Mouse (Mus musculus) urinary bladder, adult 2 months (tissue): ENCODE measurements around the gene Cxadr. TPM values are rescaled to one million over a fixed set of nuclear protein-coding genes. Genes with fewer than 3 reads are reported as not detected.
"Not testable (repeated sequence)": the region's sequence is repeated elsewhere in the genome, so short reads cannot be mapped to it uniquely, and the experiment has no call there.

Experiments used
- DNase-seq: peaks from one replicate; pipeline ENCODE4 v3.0.0; 2022; ENCODE audit warnings: low spot score
- polyA plus RNA-seq: library from polyadenylated mRNA; depleted of rRNA; stranded (reverse); fragments of >200 nt; gene quantifications from 2 replicates; pipeline ENCODE4 v1.2.3, GENCODE M21; 2012; rRNA removed

Cxadr gene
- polyA plus RNA-seq, 1 experiment = 9.0 TPM

- not testable (repeated sequence) for DNase-seq
These were observed 63.3 kb downstream of the Cxadr start for GRCm38 (mm10) chr16:78364554-78364953.

DNA sequence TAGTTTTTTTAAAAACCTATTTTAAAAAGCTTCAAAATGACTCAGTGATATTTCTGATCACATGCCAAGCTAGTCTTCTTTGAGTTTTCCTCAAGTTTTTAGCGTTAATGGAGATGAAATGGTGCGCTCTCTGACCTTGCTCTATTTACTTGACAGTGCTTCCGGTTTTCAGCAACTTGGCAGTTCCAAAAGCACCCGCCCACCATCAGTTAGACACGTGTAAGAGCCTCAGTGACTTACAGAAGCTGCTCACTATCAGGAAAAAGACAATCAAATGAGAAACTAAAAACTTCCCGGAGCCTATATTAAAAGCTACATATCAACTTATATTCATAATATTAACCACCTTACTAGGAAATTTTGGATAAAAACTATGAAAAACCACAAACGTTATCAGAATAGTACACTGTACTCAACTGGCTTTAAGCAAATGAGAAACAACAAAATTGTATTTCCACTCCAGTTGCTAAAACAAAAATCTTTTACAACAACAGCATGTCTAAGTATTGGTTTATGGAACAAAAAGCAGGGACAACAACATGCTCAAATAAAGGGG lies 70.3 kb downstream of the Cxadr start:
- DNase-seq = no peak

DNA sequence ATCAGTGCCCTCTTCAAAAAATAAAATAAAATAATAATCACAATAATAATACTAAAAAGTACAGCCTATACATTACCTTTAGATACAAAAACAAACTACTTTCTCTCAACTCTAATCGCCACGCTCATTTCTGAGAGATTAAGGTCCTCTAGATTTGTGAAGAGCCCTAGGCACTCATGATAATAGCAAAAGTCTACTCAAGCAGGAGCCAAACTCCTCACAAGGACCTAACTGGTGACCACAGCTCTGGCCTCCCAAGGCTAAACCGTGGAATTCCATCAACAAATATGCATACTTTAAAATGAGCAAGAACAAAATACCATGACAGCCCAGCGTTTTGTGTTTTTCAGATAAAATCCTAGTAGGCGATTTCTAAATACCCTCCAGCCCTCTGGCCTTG lies 71.5 kb downstream of the Cxadr start:
- no peak for DNase-seq

DNA sequence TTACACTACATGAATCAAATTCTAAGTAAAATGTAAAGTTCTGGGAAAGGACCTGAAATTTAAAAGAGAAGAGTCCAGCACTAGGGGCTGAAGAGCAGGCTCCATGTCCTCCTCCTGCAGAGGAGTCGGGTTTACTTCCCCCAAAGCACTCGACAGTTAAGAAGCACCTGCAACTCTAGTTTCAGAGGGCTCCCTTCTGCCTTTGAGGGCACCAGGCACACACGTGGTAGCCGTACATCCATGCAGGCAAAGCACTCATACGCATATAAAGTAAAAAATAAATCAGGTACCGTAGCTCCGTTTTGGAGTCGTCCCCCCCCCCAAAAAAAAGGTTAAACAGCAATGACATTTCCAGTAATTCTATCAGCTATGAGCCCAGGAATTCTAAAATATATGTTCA lies 72.5 kb downstream of the Cxadr start:
- DNase-seq = no peak

DNA sequence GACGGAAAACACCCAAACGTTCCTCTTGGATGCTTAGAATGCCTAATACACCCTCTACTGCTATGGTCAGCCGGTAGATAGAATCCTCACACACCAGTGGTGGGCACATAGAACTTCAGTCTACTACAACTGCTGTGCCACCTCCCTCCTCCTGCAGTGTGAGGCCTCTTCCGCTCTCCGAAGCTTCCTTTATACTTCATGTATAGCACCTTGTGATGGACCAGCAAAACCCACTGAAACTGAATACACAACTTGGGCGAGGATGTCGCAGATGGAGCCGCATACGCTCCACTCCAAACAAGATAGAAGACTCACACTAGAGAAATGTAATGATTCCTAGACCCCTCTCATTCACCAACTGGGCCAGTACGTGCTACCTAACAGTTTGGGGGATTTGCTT lies 73.9 kb downstream of the Cxadr start:
- DNase-seq = no peak

DNA sequence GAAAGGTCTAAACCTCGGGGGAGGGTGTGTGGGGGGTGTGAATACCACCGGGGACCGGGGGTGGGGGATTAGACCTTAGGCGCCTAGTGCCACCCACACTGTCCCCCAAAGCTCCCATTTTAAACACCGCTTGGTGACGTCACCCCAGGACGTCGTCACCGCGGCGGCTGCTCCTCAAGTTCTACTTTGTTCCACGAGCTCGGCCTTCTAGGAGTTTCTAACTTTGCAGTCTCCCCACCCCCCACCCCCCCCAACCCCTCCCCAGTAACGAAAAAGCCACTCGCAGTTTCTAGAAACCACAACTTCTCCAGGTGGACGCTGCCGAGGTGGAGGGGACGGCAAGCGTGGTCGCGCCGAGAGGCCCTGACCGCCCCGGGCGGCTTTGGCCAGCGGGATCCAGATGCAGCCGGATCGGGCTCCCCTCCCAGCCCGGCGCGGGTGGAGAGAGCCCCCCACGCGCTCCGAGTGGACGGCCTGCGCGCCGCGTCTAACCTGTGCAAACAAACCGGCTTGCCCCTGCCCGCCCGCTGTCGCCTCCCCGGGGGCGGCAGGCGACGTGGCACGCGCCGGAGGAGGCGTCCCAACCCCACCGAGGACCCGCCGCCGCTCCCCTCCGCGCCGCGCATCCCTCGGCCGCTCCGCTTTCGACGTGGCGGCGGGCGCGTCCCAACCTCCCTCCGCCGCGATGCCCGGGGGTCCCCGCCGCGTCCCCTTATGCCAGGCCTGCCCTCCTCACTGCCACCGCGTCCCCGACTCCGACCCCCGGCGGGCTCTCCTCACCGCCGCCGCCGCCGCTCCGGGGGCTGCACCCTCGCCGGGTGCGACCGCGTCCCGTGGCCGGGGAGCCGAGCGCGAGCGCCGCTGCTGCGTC lies 74.8 kb downstream of the Cxadr start:
- peak; percentile 54 for DNase-seq

DNA sequence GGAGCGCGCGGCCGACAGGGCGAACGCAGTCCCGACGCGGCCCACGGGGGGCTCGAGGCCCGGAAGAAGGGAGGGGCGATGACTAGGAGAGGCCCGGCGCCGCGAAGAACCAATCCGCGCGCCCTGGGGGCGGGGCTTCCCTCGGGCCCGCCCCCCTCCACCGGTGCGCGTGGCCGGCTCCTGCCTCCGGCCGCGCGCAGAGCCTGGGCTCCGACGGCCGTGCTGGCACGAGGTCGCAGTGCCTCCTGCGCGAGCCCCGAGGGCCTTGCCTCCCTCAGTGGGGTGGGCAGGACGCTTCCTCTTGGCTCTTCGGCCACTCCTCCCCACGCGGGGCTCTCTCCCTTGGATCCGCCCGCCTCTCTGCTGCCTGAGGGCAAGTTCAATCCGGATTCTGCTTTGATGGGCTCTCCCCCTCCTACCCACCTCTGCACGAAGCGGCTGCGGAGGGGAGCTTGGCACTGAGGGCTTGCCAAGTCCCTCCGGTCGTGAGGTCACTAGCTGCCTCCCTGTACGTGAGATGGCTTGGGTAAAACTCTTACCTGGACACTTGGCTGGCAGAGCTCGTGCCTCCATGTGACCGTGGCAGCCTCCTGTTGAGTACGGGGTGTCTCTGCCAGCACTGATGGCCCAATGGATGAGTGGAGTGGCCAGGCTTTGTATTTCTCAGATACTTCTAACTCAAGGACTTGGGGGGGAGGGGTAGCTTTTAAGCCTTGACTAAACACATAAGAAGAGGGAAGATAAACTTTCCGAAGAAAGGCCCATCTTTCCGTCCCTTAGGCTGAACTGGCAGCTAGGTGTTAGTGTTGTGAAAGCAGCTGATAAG lies 75.7 kb downstream of the Cxadr start, which contains the start of gene Btg3:
Btg3 (minus strand) TSS at position 448 of the 826 bp plus-strand sequence.
- peak; percentile 77 for DNase-seq

GRCm38 (mm10) chr16:78378493-78378892 lies 77.2 kb downstream of the Cxadr start:
- DNase-seq = no peak

GRCm38 (mm10) chr16:78389122-78389521 lies 87.8 kb downstream of the Cxadr start:
- DNase-seq = no peak

- no peak for DNase-seq
These were observed 88.7 kb downstream of the Cxadr start for GRCm38 (mm10) chr16:78389986-78390385.

- no peak for DNase-seq
These were observed 90.1 kb downstream of the Cxadr start for GRCm38 (mm10) chr16:78391354-78391753.

GRCm38 (mm10) chr16:78398734-78399133 lies 97.4 kb downstream of the Cxadr start:
- no peak for DNase-seq

DNA sequence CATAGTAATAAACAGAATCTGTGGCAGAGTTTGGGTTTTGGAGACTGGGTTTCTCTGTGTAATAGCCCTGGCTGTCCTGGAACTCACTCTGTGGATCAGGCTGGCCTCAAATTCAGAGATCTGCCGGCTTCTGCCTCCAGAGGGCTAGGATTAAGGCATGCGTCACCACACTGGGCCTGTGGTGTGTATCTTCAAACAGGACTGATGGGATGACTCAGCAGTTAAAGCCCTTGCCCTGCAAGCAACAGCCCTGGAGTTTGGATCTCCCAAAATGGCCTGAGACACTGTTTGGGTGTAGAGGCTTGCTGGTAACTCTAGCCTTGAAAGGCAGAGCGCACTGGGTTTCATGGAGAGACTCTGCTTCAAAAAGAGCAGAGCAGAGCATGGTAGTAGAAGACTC lies 98.1 kb downstream of the Cxadr start:
- DNase-seq = no peak

- DNase-seq = no peak
These were observed 101.0 kb downstream of the Cxadr start for GRCm38 (mm10) chr16:78402316-78402715.

- DNase-seq = no peak
These were observed 105.4 kb downstream of the Cxadr start for GRCm38 (mm10) chr16:78406657-78407056.

- no peak for DNase-seq
These were observed 106.6 kb downstream of the Cxadr start for GRCm38 (mm10) chr16:78407855-78408254.

Other genes with a start within 250 kb of the Cxadr start
- gene Btg3, start 75.7 kb downstream of the Cxadr start, polyA plus RNA-seq = 15.3 and 19.3 TPM in 2 replicates